Mouse (Mus musculus): ENCODE data around the gene Apaf1. TPM values are rescaled to one million over a fixed set of nuclear protein-coding genes. Genes with fewer than 3 reads are reported as not detected.

The Apaf1 gene
- total and polyA plus RNA-seq, 3 experiments, result 16.0 to 27.3 (median 22.1) TPM

DNA sequence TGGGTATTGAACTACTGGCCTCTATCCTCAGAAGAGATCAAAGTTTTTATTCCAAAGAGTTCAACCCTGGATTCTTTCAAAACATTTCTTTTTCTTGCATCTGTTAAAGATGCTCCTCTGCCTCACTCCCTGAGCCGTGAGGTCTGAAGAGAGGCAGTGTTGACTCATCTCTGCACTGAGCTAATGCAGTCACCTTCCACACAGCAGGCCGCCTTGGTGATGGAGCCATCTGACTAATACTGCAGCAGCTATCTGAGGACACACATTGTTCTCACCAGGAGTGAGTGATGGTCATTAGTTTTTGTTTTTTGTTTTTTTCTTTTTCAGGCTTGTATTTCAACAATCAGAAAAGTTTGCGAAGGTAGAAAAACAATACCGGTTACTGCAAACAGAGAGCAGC lies 10.2 kb upstream of the Apaf1 start:
- DNase-seq (ENCODE audit: extremely low read depth), result no peak
- Histone ChIP-seq H3K27ac (ENCODE audit: insufficient read depth, low read depth) (no peak overlapping the region), H3K27me3 (replicated peaks) (no peaks in the 10 kb centered on the region), H3K36me3 (replicated peaks in 1 of 2; ENCODE audit: control insufficient read depth in 1 of 2, insufficient read depth in 1 of 2, low read length in 1 of 2) (no peaks in the 10 kb centered on the region), H3K4me1 (ENCODE audit: control insufficient read depth in 1 of 2, insufficient read depth in 2 of 2) (no peaks in the 10 kb centered on the region), H3K4me2 (ENCODE audit: insufficient read depth, low read depth, poor library complexity, severe bottlenecking) (no peak overlapping the region), H3K9me3 (replicated peaks; ENCODE audit: low read length) (no peaks in the 10 kb centered on the region), H3K79me2 (replicated peaks; ENCODE audit: control insufficient read depth, extremely low read depth, insufficient read depth, poor library complexity, severe bottlenecking) (no peaks in the 10 kb centered on the region), H3K9ac (ENCODE audit: insufficient read depth, low read depth) (no peak overlapping the region), H3K4me3 (replicated peaks in 1 of 3; ENCODE audit: low read depth in 2 of 3, low read length in 2 of 3, poor library complexity in 1 of 3) (no peak overlapping the region)
- in situ Hi-C loops (cut with MboI; ENCODE audit: low pct_ligation_motif_present, low pct_unique_long_range_greater_than_20kb, low sequenced_read_pairs) (no loop called here), dilution Hi-C loops (cut with MboI; ENCODE audit: extremely low pct_ligation_motif_present, extremely low pct_unique_long_range_greater_than_20kb, low sequenced_read_pairs) (no loop called here)
- TF ChIP-seq USF1 (IDR thresholded peaks at IDR 0.05; ENCODE audit: low read depth, low read length) (no peak), KAT2A (IDR thresholded peaks at IDR 0.05; ENCODE audit: insufficient replicate concordance, low read length) (no peak), CHD1 (IDR thresholded peaks at IDR 0.05; ENCODE audit: low read depth, low read length) (no peak), ELF1 (IDR thresholded peaks at IDR 0.05; ENCODE audit: low read depth, low read length) (no peak)

DNA sequence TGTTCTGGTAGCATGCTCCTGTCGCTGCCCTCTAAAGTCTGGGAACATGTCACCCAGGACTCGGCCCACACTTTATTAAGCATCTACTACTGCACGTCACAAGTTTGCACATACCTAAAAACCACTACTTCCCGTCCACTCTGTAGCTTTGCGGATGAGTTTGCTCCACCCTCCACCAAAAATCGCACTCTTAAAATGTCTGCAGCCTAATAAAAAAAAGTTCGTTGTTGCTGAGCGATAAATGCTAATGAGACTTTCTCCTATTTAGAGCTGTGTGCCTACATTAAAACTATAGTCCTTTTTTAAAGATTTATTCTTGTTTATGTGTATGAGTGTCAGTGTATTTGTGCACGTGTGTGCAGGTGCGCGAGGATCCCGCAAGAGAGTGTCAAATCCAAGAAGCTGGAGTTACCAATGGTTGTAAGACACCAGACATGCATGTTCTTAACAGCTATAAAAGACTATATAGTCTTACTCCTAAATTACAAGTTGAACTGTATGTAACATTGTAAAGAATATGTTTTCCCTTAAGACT lies 890 bp upstream of the Apaf1 start:
- peaks cover 6% of the 10 kb centered on the region for H3K79me2 ChIP-seq (replicated peaks; ENCODE audit: control insufficient read depth, extremely low read depth, insufficient read depth, poor library complexity, severe bottlenecking)
- H3K27ac ChIP-seq (ENCODE audit: insufficient read depth, low read depth), result no peak overlapping the region
- TF ChIP-seq JUND (conservative IDR thresholded peaks at IDR 0.05; ENCODE audit: low read depth, low read length), result no peak
- 0 out of 2 replicates have a peak, but pooled peaks have one; percentile 30 for TF ChIP-seq BHLHE40 (IDR thresholded peaks at IDR 0.05; ENCODE audit: low read depth, low read length)
- TF ChIP-seq ZKSCAN1 (IDR thresholded peaks at IDR 0.05; ENCODE audit: borderline replicate concordance, low read depth, low read length), result no peak
- TF ChIP-seq JUN (IDR thresholded peaks at IDR 0.05; ENCODE audit: insufficient read depth, low read depth, low read length), result no peak
- H3K4me2 ChIP-seq (ENCODE audit: insufficient read depth, low read depth, poor library complexity, severe bottlenecking), result peak overlapping the region; percentile 63
- no peaks in the 10 kb centered on the region for H3K9me3 ChIP-seq (replicated peaks; ENCODE audit: low read length)
- peak overlapping the region; percentile 66 to 94 (median 81) for H3K4me3 ChIP-seq (replicated peaks in 1 of 3; ENCODE audit: low read depth in 2 of 3, low read length in 2 of 3, poor library complexity in 1 of 3)
- no peaks in the 10 kb centered on the region for H3K27me3 ChIP-seq (replicated peaks)
- peak overlapping the region; percentile 55 for H3K9ac ChIP-seq (ENCODE audit: insufficient read depth, low read depth)
- in situ Hi-C loops (cut with MboI; ENCODE audit: low pct_ligation_motif_present, low pct_unique_long_range_greater_than_20kb, low sequenced_read_pairs), result no loop called here
- dilution Hi-C loops (cut with MboI; ENCODE audit: extremely low pct_ligation_motif_present, extremely low pct_unique_long_range_greater_than_20kb, low sequenced_read_pairs), result no loop called here
- peaks cover 0 to 18% of the 10 kb centered on the region in 2 experiments; a peak in 2 of 4 replicates for H3K4me1 ChIP-seq (ENCODE audit: control insufficient read depth in 1 of 2, insufficient read depth in 2 of 2)
- no peak for DNase-seq (ENCODE audit: extremely low read depth)
- peaks cover 3 to 8% of the 10 kb centered on the region in 2 experiments for H3K36me3 ChIP-seq (replicated peaks in 1 of 2; ENCODE audit: control insufficient read depth in 1 of 2, insufficient read depth in 1 of 2, low read length in 1 of 2)

GRCm38 (mm10) chr10:91081959-91082507 lies 537 bp downstream of the Apaf1 start:
- Histone ChIP-seq H3K36me3 (replicated peaks in 1 of 2; ENCODE audit: control insufficient read depth in 1 of 2, insufficient read depth in 1 of 2, low read length in 1 of 2) (peaks cover 3 to 16% of the 10 kb centered on the region in 2 experiments), H3K9ac (ENCODE audit: insufficient read depth, low read depth) (peak overlapping the region; percentile 84), H3K9me3 (replicated peaks; ENCODE audit: low read length) (no peaks in the 10 kb centered on the region), H3K27me3 (replicated peaks) (no peaks in the 10 kb centered on the region), H3K4me2 (ENCODE audit: insufficient read depth, low read depth, poor library complexity, severe bottlenecking) (peak overlapping the region; percentile 21; the same call in 1 of the 2 replicates), H3K4me1 (ENCODE audit: control insufficient read depth in 1 of 2, insufficient read depth in 2 of 2) (peaks cover 2 to 29% of the 10 kb centered on the region in 2 experiments; a peak in 3 of 4 replicates), H3K4me3 (replicated peaks in 1 of 3; ENCODE audit: low read depth in 2 of 3, low read length in 2 of 3, poor library complexity in 1 of 3) (peak overlapping the region; percentile 90 to 96 (median 94)), H3K79me2 (replicated peaks; ENCODE audit: control insufficient read depth, extremely low read depth, insufficient read depth, poor library complexity, severe bottlenecking) (peaks cover 6% of the 10 kb centered on the region), H3K27ac (ENCODE audit: insufficient read depth, low read depth) (peak overlapping the region; percentile 81)
- dilution Hi-C loops (cut with MboI; ENCODE audit: extremely low pct_ligation_motif_present, extremely low pct_unique_long_range_greater_than_20kb, low sequenced_read_pairs), result no loop called here
- in situ Hi-C loops (cut with MboI; ENCODE audit: low pct_ligation_motif_present, low pct_unique_long_range_greater_than_20kb, low sequenced_read_pairs), result no loop called here
- peak; percentile 45 for DNase-seq (ENCODE audit: extremely low read depth)
- TF ChIP-seq ETS1 (conservative IDR thresholded peaks at IDR 0.05; ENCODE audit: low read depth, low read length) (no peak), ZMIZ1 (IDR thresholded peaks at IDR 0.05; ENCODE audit: low read depth, low read length) (no peak), MXI1 (IDR thresholded peaks at IDR 0.05; ENCODE audit: low read depth, low read length) (peak; percentile 15; the same call in 1 of the 2 replicates), RCOR1 (conservative IDR thresholded peaks at IDR 0.05; ENCODE audit: low read depth, low read length) (no peak)
